Mouse (Mus musculus): ENCODE results near the gene Arhgef12. TPM values are rescaled to one million over a fixed set of nuclear protein-coding genes. Genes with fewer than 3 reads are reported as not detected.
"Not testable (repeated sequence)": the region's sequence is repeated elsewhere in the genome, so short reads cannot be mapped to it uniquely, and the experiment has no call there.

Arhgef12 gene
- polyA plus RNA-seq, 1 experiment from 2014 or later = 14.8 TPM

DNA sequence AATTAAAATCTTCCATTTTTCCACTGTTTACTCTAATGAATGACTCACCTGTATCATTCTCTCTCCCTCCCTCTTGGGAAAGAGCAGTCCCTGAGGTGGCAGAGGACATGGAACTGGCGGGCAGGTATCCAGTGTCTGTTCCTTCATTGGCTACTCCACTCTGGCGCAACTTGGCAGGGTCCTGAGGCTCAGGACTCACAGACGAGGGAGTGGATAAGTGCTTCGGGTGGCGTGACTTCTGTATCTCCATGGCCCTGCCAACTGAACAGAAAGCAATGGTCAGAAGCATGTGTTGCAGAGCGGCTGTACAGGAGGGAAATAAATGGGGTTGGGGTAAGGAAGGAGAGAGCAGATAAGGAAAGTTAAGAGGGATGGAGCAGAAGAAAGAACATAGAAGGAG, 109.5 kb downstream of the Arhgef12 start:
- Histone ChIP-seq H3K4me3 (ENCODE audit: low read depth, low read length) (no peak overlapping the region), H3K4me2 (ENCODE audit: low read depth, low read length, severe bottlenecking) (no peak overlapping the region), H3K9me3 (ENCODE audit: control insufficient read depth, low read length) (no peaks in the 10 kb centered on the region), H3K4me1 (replicated peaks; ENCODE audit: control insufficient read depth, insufficient read depth, low read length) (no peaks in the 10 kb centered on the region), H3K27ac (ENCODE audit: low read depth, low read length) (no peak overlapping the region), H3K36me3 (ENCODE audit: control insufficient read depth, insufficient read depth, low read length) (peaks cover under 1% of the 10 kb centered on the region; the same call in 1 of the 2 replicates), H3K27me3 (ENCODE audit: control insufficient read depth, insufficient read depth, low read length) (no peaks in the 10 kb centered on the region), H3K9ac (ENCODE audit: low read length) (no peak overlapping the region)
- 95% methylated on average over 6 of the region's 6 CpGs for WGBS
- DNase-seq (ENCODE audit: low spot score) = no peak
- no peak for ATAC-seq (replicated peaks; ENCODE audit: low FRiP score)

- no peak for ATAC-seq (replicated peaks; ENCODE audit: low FRiP score)
- Histone ChIP-seq H3K9me3 (ENCODE audit: control insufficient read depth, low read length) (no peaks in the 10 kb centered on the region), H3K27me3 (ENCODE audit: control insufficient read depth, insufficient read depth, low read length) (no peaks in the 10 kb centered on the region), H3K4me1 (replicated peaks; ENCODE audit: control insufficient read depth, insufficient read depth, low read length) (no peaks in the 10 kb centered on the region), H3K4me3 (ENCODE audit: low read depth, low read length) (no peak overlapping the region), H3K27ac (ENCODE audit: low read depth, low read length) (no peak overlapping the region), H3K36me3 (ENCODE audit: control insufficient read depth, insufficient read depth, low read length) (peaks cover 7% of the 10 kb centered on the region; the same call in 1 of the 2 replicates), H3K9ac (ENCODE audit: low read length) (no peak overlapping the region), H3K4me2 (ENCODE audit: low read depth, low read length, severe bottlenecking) (no peak overlapping the region)
- WGBS = 94% methylated on average over 11 of the region's 11 CpGs
- DNase-seq (ENCODE audit: low spot score) = no peak
Measured at GRCm38 (mm10) chr9:42995298-42995697, 111.7 kb downstream of the Arhgef12 start.

DNA sequence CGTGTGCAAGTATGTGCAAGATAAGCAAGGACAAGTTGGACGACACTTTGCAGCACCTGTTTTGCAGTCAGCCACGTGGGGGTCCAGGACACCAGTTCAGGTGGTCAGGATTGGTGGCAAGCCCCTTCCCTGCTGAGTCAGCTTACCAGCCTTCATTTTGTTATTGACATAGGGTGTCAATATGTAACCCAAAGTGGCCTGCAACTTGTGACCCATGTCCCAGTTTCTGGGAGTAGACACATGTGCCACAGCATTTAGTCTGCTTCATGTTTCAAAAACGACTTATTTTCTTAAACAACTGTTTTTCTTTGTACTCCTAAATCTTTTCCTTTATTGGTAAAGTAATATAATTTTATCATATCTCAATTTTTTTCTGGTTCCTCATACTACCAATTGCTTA, 112.3 kb downstream of the Arhgef12 start:
- H3K36me3 ChIP-seq (ENCODE audit: control insufficient read depth, insufficient read depth, low read length) = peaks cover 7% of the 10 kb centered on the region; the same call in 1 of the 2 replicates

GRCm38 (mm10) chr9:42993659-42994058, 113.4 kb downstream of the Arhgef12 start:
- ATAC-seq (replicated peaks; ENCODE audit: low FRiP score) (no peak), DNase-seq (ENCODE audit: low spot score) (no peak)
- Histone ChIP-seq H3K4me3 (ENCODE audit: low read depth, low read length) (no peak overlapping the region), H3K4me1 (replicated peaks; ENCODE audit: control insufficient read depth, insufficient read depth, low read length) (no peaks in the 10 kb centered on the region), H3K36me3 (ENCODE audit: control insufficient read depth, insufficient read depth, low read length) (peaks cover 7% of the 10 kb centered on the region; the same call in 1 of the 2 replicates), H3K27me3 (ENCODE audit: control insufficient read depth, insufficient read depth, low read length) (no peaks in the 10 kb centered on the region), H3K27ac (ENCODE audit: low read depth, low read length) (no peak overlapping the region), H3K4me2 (ENCODE audit: low read depth, low read length, severe bottlenecking) (no peak overlapping the region), H3K9ac (ENCODE audit: low read length) (no peak overlapping the region), H3K9me3 (ENCODE audit: control insufficient read depth, low read length) (no peaks in the 10 kb centered on the region)
- 88% methylated on average over 4 of the region's 4 CpGs for WGBS

More for the DNA sequence above, 112.3 kb downstream of the Arhgef12 start:
- Histone ChIP-seq H3K27ac (ENCODE audit: low read depth, low read length) (no peak overlapping the region), H3K9ac (ENCODE audit: low read length) (no peak overlapping the region), H3K4me3 (ENCODE audit: low read depth, low read length) (no peak overlapping the region), H3K27me3 (ENCODE audit: control insufficient read depth, insufficient read depth, low read length) (no peaks in the 10 kb centered on the region), H3K9me3 (ENCODE audit: control insufficient read depth, low read length) (no peaks in the 10 kb centered on the region), H3K4me1 (replicated peaks; ENCODE audit: control insufficient read depth, insufficient read depth, low read length) (no peaks in the 10 kb centered on the region), H3K4me2 (ENCODE audit: low read depth, low read length, severe bottlenecking) (no peak overlapping the region)
- 88% methylated on average over 4 of the region's 4 CpGs for WGBS
- ATAC-seq (replicated peaks; ENCODE audit: low FRiP score) (no peak), DNase-seq (ENCODE audit: low spot score) (no peak)

DNA sequence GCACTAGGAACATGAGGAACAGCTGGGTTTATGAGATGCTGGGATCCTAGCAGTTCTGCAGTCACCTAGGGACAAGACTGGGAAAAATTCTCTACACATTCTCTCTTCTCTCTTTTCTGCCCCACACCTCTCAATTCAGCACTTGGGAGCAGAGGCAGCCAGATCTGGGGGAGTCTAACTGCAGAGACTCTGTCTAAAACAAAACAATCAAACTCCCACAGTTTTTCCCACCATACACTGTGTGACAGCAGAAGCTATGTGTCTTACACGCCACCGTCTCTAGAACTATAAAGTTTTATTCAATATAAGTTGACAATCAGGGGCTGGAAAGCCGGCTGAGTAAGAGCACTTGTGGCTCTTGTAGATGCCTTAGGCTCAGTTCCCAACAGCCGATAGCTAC, 119.1 kb downstream of the Arhgef12 start:
- no peak for ATAC-seq (replicated peaks; ENCODE audit: low FRiP score)
- H3K4me3 ChIP-seq (ENCODE audit: low read depth, low read length) = no peak overlapping the region
- WGBS = 90% methylated on average over 4 of the region's 4 CpGs
- no peak overlapping the region for H3K9ac ChIP-seq (ENCODE audit: low read length)
- H3K4me1 ChIP-seq (replicated peaks; ENCODE audit: control insufficient read depth, insufficient read depth, low read length) = no peaks in the 10 kb centered on the region
- no peak overlapping the region for H3K4me2 ChIP-seq (ENCODE audit: low read depth, low read length, severe bottlenecking)
- no peaks in the 10 kb centered on the region for H3K27me3 ChIP-seq (ENCODE audit: control insufficient read depth, insufficient read depth, low read length)
- no peaks in the 10 kb centered on the region for H3K9me3 ChIP-seq (ENCODE audit: control insufficient read depth, low read length)
- H3K36me3 ChIP-seq (ENCODE audit: control insufficient read depth, insufficient read depth, low read length) = peaks cover 11% of the 10 kb centered on the region; the same call in 1 of the 2 replicates
- DNase-seq (ENCODE audit: low spot score) = no peak
- no peak overlapping the region for H3K27ac ChIP-seq (ENCODE audit: low read depth, low read length)

GRCm38 (mm10) chr9:42968894-42969521, 138.0 kb downstream of the Arhgef12 start:
- no peaks in the 10 kb centered on the region; the same call in 1 of the 2 replicates for H3K36me3 ChIP-seq (ENCODE audit: control insufficient read depth, insufficient read depth, low read length)
- WGBS = 77% methylated on average over 11 of the region's 11 CpGs
- no peaks in the 10 kb centered on the region for H3K9me3 ChIP-seq (ENCODE audit: control insufficient read depth, low read length)
- H3K4me2 ChIP-seq (ENCODE audit: low read depth, low read length, severe bottlenecking) = no peak overlapping the region
- H3K4me1 ChIP-seq (replicated peaks; ENCODE audit: control insufficient read depth, insufficient read depth, low read length) = no peaks in the 10 kb centered on the region
- no peak for DNase-seq (ENCODE audit: low spot score)
- ATAC-seq (replicated peaks; ENCODE audit: low FRiP score) = no peak
- H3K27me3 ChIP-seq (ENCODE audit: control insufficient read depth, insufficient read depth, low read length) = no peaks in the 10 kb centered on the region
- H3K4me3 ChIP-seq (ENCODE audit: low read depth, low read length) = no peak overlapping the region
- no peak overlapping the region for H3K27ac ChIP-seq (ENCODE audit: low read depth, low read length)
- no peak overlapping the region for H3K9ac ChIP-seq (ENCODE audit: low read length)

GRCm38 (mm10) chr9:42967731-42968130, 139.3 kb downstream of the Arhgef12 start:
- ATAC-seq (replicated peaks; ENCODE audit: low FRiP score) = no peak
- H3K4me1 ChIP-seq (replicated peaks; ENCODE audit: control insufficient read depth, insufficient read depth, low read length) = no peaks in the 10 kb centered on the region
- no peak for DNase-seq (ENCODE audit: low spot score)
- no peak overlapping the region for H3K4me3 ChIP-seq (ENCODE audit: low read depth, low read length)
- no peak overlapping the region for H3K27ac ChIP-seq (ENCODE audit: low read depth, low read length)
- H3K9me3 ChIP-seq (ENCODE audit: control insufficient read depth, low read length) = no peaks in the 10 kb centered on the region
- 88% methylated on average over 9 of the region's 9 CpGs for WGBS
- no peak overlapping the region for H3K4me2 ChIP-seq (ENCODE audit: low read depth, low read length, severe bottlenecking)
- no peaks in the 10 kb centered on the region for H3K27me3 ChIP-seq (ENCODE audit: control insufficient read depth, insufficient read depth, low read length)
- no peaks in the 10 kb centered on the region; the same call in 1 of the 2 replicates for H3K36me3 ChIP-seq (ENCODE audit: control insufficient read depth, insufficient read depth, low read length)
- H3K9ac ChIP-seq (ENCODE audit: low read length) = no peak overlapping the region

GRCm38 (mm10) chr9:42964809-42965208, 142.2 kb downstream of the Arhgef12 start:
- H3K4me3 ChIP-seq (ENCODE audit: low read depth, low read length); H3K27ac ChIP-seq (ENCODE audit: low read depth, low read length); H3K4me2 ChIP-seq (ENCODE audit: low read depth, low read length, severe bottlenecking); H3K9ac ChIP-seq (ENCODE audit: low read length); DNase-seq (ENCODE audit: low spot score); H3K27me3 ChIP-seq (ENCODE audit: control insufficient read depth, insufficient read depth, low read length); ATAC-seq (replicated peaks; ENCODE audit: low FRiP score); H3K9me3 ChIP-seq (ENCODE audit: control insufficient read depth, low read length); H3K36me3 ChIP-seq (ENCODE audit: control insufficient read depth, insufficient read depth, low read length); H3K4me1 ChIP-seq (replicated peaks; ENCODE audit: control insufficient read depth, insufficient read depth, low read length): not testable (repeated sequence)
- 88% methylated on average over 2 of the region's 3 CpGs for WGBS

GRCm38 (mm10) chr9:42964366-42964765, 142.7 kb downstream of the Arhgef12 start:
- H3K9ac ChIP-seq (ENCODE audit: low read length) = no peak overlapping the region
- 92% methylated on average over 12 of the region's 12 CpGs for WGBS
- no peak overlapping the region for H3K4me2 ChIP-seq (ENCODE audit: low read depth, low read length, severe bottlenecking)
- H3K36me3 ChIP-seq (ENCODE audit: control insufficient read depth, insufficient read depth, low read length) = no peaks in the 10 kb centered on the region
- DNase-seq (ENCODE audit: low spot score) (no peak), ATAC-seq (replicated peaks; ENCODE audit: low FRiP score) (no peak)
- H3K27me3 ChIP-seq (ENCODE audit: control insufficient read depth, insufficient read depth, low read length) = no peaks in the 10 kb centered on the region
- no peak overlapping the region for H3K4me3 ChIP-seq (ENCODE audit: low read depth, low read length)
- H3K9me3 ChIP-seq (ENCODE audit: control insufficient read depth, low read length) = no peaks in the 10 kb centered on the region
- no peak overlapping the region for H3K27ac ChIP-seq (ENCODE audit: low read depth, low read length)
- H3K4me1 ChIP-seq (replicated peaks; ENCODE audit: control insufficient read depth, insufficient read depth, low read length) = no peaks in the 10 kb centered on the region

Data from forebrain, embryonic 11.5 days (tissue).